Mouse (Mus musculus) E14TG2a.4 (cell line): ENCODE measurements at regions not wholly inside any gene's neighbourhood (a gene's known extent, or its start where the extent isn't known, plus 50 kb on each side); places are given as distances from the start of the nearest gene placed in this dataset.

Experiments used
- CTCF ChIP-seq: conservative IDR thresholded peaks from 2 replicates; pipeline ENCODE4 v1.5.1; 2014; ENCODE audit warnings: low read length
- POU5F1 ChIP-seq: IDR thresholded peaks from 2 replicates; pipeline ENCODE4 v1.6.1; 2014; ENCODE audit warnings: low read length, borderline replicate concordance

GRCm38 (mm10) chr14:58387348-58388000 lies 317.1 kb downstream of the Fgf9 start:
- TF ChIP-seq CTCF (no peak), POU5F1 (no peak)
